Mouse (Mus musculus) liver, adult 2 months (tissue): ENCODE measurements around the gene Itih1.

Experiments used
- CTCF ChIP-seq: fragments of 200-500 bp; IDR thresholded peaks from 2 replicates; pipeline ENCODE4 v1.5.1; 2011; ENCODE audit warnings: low read depth, low read length, control low read depth
- POLR2A ChIP-seq: fragments of 200-500 bp; IDR thresholded peaks from 2 replicates; pipeline ENCODE4 v1.6.1; 2011; ENCODE audit warnings: low read length, control low read depth; ENCODE audit not compliant: insufficient read depth; ENCODE audit errors: extremely low read depth

GRCm38 (mm10) chr14:30881718-30882108, 61.4 kb downstream of the Itih1 start:
- TF ChIP-seq POLR2A, result no peak
- TF ChIP-seq CTCF, result no peak
